Mouse (Mus musculus): ENCODE data around the gene Edf1.

- TF ChIP-seq CTCF (conservative IDR thresholded peaks at IDR 0.05; ENCODE audit: low read length) (no peak), NANOG (IDR thresholded peaks at IDR 0.05; ENCODE audit: borderline replicate concordance, low read length) (no peak)
These were observed 28.0 kb downstream of the Edf1 start for GRCm38 (mm10) chr2:25585601-25586000.
